Mouse (Mus musculus): ENCODE results near the gene Plscr3. TPM values are rescaled to one million over a fixed set of nuclear protein-coding genes. Genes with fewer than 3 reads are reported as not detected.

Gene Plscr3
- total and polyA plus RNA-seq, 3 experiments, result 4.6 to 26.0 TPM; not detected in 1

GRCm38 (mm10) chr11:69848021-69848420 lies 1.8 kb downstream of the Plscr3 start:
- peaks cover 3% of the 10 kb centered on the region; the same call in 1 of the 2 replicates for H3K79me2 ChIP-seq (ENCODE audit: control insufficient read depth, insufficient read depth, low read length, poor library complexity)
- H3K4me3 ChIP-seq (ENCODE audit: control insufficient read depth in 1 of 2, insufficient read depth in 1 of 2, low read depth in 2 of 2, low read length in 2 of 2), result no peak overlapping the region
- H3K9ac ChIP-seq (ENCODE audit: control insufficient read depth, low read depth, low read length, poor library complexity, severe bottlenecking), result no peak overlapping the region
- no peaks in the 10 kb centered on the region for H3K9me3 ChIP-seq (replicated peaks; ENCODE audit: insufficient read depth, low read length)
- peaks cover 0 to 2% of the 10 kb centered on the region in 2 experiments; a peak in 1 of 4 replicates for H3K36me3 ChIP-seq (ENCODE audit: control insufficient read depth in 1 of 2, insufficient read depth in 2 of 2, low read length in 2 of 2)
- DNase-seq (ENCODE audit: low read depth, low spot score), result no peak
- H3K27ac ChIP-seq (ENCODE audit: control insufficient read depth, low read depth, low read length), result no peak overlapping the region
- H3K27me3 ChIP-seq (ENCODE audit: control insufficient read depth in 1 of 2, insufficient read depth in 2 of 2, low read length in 2 of 2), result no peaks in the 10 kb centered on the region
- H3K4me1 ChIP-seq (ENCODE audit: control insufficient read depth in 1 of 2, insufficient read depth in 2 of 2, low read length in 2 of 2), result peaks cover 4 to 14% of the 10 kb centered on the region in 2 experiments; a peak in 2 of 4 replicates
- no peak for TF ChIP-seq TCF12 (IDR thresholded peaks at IDR 0.05; ENCODE audit: low read depth, low read length)
- TF ChIP-seq POLR2AphosphoS5 (IDR thresholded peaks at IDR 0.05; ENCODE audit: borderline replicate concordance, low read depth, low read length), result no peak
- no peak for TF ChIP-seq GATA1 (IDR thresholded peaks at IDR 0.05; ENCODE audit: low read depth, low read length)
- TF ChIP-seq TAL1 (IDR thresholded peaks at IDR 0.05; ENCODE audit: low read length), result no peak
- no peak for TF ChIP-seq POLR2AphosphoS2 (IDR thresholded peaks at IDR 0.05; ENCODE audit: low read length)
- no peak for TF ChIP-seq RCOR1 (IDR thresholded peaks at IDR 0.05; ENCODE audit: low read depth, low read length)
- TF ChIP-seq NELFE (IDR thresholded peaks at IDR 0.05; ENCODE audit: low read depth, low read length), result no peak
- TF ChIP-seq MYC (IDR thresholded peaks at IDR 0.05; ENCODE audit: low read depth, low read length), result no peak
- TF ChIP-seq ELF1 (IDR thresholded peaks at IDR 0.05; ENCODE audit: low read depth, low read length), result no peak

DNA sequence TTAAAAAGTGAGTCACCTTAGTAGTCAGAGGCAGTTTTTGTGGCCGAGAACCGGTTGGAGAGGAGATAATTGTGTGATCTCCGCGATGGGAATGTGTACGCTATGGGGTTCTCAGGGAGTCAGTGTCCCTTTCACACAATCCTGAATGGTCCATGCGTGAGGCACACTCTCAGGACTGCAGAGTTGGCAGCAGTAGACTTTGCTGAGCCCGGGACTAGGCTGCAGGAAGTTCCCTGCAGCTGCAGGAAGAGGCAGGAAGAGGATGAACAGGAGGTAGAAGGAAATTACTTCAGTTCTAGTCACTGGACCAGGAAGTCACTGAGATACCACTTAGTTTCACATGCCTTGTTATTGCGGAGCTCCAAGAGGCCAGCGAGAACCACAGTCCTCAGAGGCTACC lies 3.0 kb downstream of the Plscr3 start:
- no peaks in the 10 kb centered on the region for H3K27me3 ChIP-seq (ENCODE audit: control insufficient read depth in 1 of 2, insufficient read depth in 2 of 2, low read length in 2 of 2)
- no peak for TF ChIP-seq MYB (IDR thresholded peaks at IDR 0.05; ENCODE audit: low read depth, low read length)
- no peak for TF ChIP-seq TBP (IDR thresholded peaks at IDR 0.05; ENCODE audit: low read depth, low read length)
- no peak for TF ChIP-seq E2F4 (IDR thresholded peaks at IDR 0.05; ENCODE audit: borderline replicate concordance, low read depth, low read length)
- TF ChIP-seq SMC3 (IDR thresholded peaks at IDR 0.05; ENCODE audit: low read depth, low read length), result no peak
- no peak for TF ChIP-seq BHLHE40 (IDR thresholded peaks at IDR 0.05; ENCODE audit: borderline replicate concordance, low read depth, low read length)
- no peak for TF ChIP-seq GABPA (IDR thresholded peaks at IDR 0.05; ENCODE audit: low read depth, low read length)
- no peak for TF ChIP-seq EP300 (IDR thresholded peaks at IDR 0.05; ENCODE audit: low read depth in 1 of 2, low read length in 2 of 2)
- TF ChIP-seq ZMIZ1 (IDR thresholded peaks at IDR 0.05; ENCODE audit: low read depth, low read length), result no peak
- H3K9ac ChIP-seq (ENCODE audit: control insufficient read depth, low read depth, low read length, poor library complexity, severe bottlenecking), result no peak overlapping the region
- H3K9me3 ChIP-seq (replicated peaks; ENCODE audit: insufficient read depth, low read length), result no peaks in the 10 kb centered on the region
- H3K36me3 ChIP-seq (ENCODE audit: control insufficient read depth in 1 of 2, insufficient read depth in 2 of 2, low read length in 2 of 2), result peaks cover 0 to 6% of the 10 kb centered on the region in 2 experiments; a peak in 2 of 4 replicates
- no peak overlapping the region for H3K27ac ChIP-seq (ENCODE audit: control insufficient read depth, low read depth, low read length)
- peaks cover 8 to 20% of the 10 kb centered on the region in 2 experiments; a peak in 2 of 4 replicates for H3K4me1 ChIP-seq (ENCODE audit: control insufficient read depth in 1 of 2, insufficient read depth in 2 of 2, low read length in 2 of 2)
- H3K79me2 ChIP-seq (ENCODE audit: control insufficient read depth, insufficient read depth, low read length, poor library complexity), result peaks cover 3% of the 10 kb centered on the region; the same call in 1 of the 2 replicates
- DNase-seq (ENCODE audit: low read depth, low spot score), result no peak
- H3K4me3 ChIP-seq (ENCODE audit: control insufficient read depth in 1 of 2, insufficient read depth in 1 of 2, low read depth in 2 of 2, low read length in 2 of 2), result no peak overlapping the region

Measured in MEL (cell line).